Mouse (Mus musculus): ENCODE data around the gene Dsp.

DNA sequence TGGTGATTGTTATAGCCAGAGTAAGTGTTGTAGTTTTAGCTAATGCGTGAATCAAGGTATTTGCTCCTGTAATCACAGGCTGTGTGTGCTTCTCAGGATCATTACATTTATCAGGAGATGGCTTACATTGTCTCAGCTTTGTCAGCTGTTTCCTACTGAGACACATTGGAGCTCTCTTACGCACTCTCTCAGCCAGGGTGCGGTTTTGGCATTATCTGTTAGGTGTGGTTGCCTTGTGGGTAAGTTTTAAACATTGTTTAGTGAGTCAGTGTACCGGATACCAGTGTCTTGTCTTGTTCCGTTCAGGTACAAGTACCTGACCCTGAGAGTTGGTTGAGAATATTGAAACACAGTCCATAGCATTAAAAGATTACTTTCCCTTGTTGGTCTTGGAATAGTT lies 60.0 kb downstream of the Dsp start:
- TF ChIP-seq ZNF384 (IDR thresholded peaks at IDR 0.05; ENCODE audit: low read depth, low read length) (no peak), POLR2AphosphoS2 (IDR thresholded peaks at IDR 0.05; ENCODE audit: low read depth, low read length) (no peak), CTCF (conservative IDR thresholded peaks at IDR 0.05 in 1 of 2, IDR thresholded peaks at IDR 0.05 in 1 of 2; ENCODE audit: low read depth in 2 of 2, low read length in 2 of 2) (no peak), ETS1 (conservative IDR thresholded peaks at IDR 0.05; ENCODE audit: low read depth, low read length) (no peak), KAT2A (IDR thresholded peaks at IDR 0.05; ENCODE audit: insufficient replicate concordance, low read length) (no peak), POLR2A (IDR thresholded peaks at IDR 0.05; ENCODE audit: low read depth, low read length) (no peak), ZC3H11A (IDR thresholded peaks at IDR 0.05; ENCODE audit: low read depth, low read length) (no peak), RCOR1 (conservative IDR thresholded peaks at IDR 0.05; ENCODE audit: low read depth, low read length) (no peak), RAD21 (IDR thresholded peaks at IDR 0.05; ENCODE audit: low read depth, low read length) (no peak), TCF12 (IDR thresholded peaks at IDR 0.05; ENCODE audit: low read depth, low read length) (no peak), USF1 (IDR thresholded peaks at IDR 0.05; ENCODE audit: low read depth, low read length) (no peak), EP300 (IDR thresholded peaks at IDR 0.05; ENCODE audit: low read length) (no peak)

Measured in CH12.LX (cell line).